9 mouse cellular contexts compared by ENCODE assay signal in the genomic region with DNA sequence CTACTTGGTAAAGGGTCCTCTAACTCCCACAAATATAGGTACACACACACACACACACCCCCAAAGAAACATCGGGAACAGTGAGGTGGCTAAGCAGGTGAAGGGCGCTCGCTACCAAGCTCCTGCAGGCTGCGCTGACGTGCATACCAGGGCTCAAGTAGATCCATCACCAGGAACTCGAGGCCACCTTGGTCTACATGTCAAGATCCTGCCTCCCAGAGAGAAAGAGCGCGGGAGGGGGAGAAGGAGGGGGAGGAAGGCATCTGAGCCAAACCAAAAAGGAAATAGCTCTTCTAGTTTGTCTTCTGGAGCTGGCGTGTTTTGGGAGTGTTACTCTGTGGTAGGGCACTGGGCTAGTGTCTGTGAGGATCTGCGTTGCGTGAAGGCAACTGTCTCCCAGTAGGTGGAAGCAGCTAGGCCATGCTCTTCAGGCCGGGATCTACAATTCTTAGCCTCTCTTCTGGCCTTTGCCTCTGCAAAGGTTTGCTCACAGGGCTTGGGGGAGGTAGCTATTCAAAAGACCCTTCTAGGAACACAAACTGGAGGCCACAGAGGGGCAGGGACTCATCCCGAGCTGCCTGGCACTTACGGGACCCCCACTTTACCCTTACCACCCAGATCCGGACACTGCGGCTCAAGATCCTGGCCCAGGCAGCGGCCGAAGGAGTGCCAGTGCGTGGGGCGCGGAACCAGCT. TPM values are rescaled to one million over a fixed set of nuclear protein-coding genes. Genes with fewer than 3 reads are reported as not detected.
A peak's percentile ranks its signal among the peaks of the same experiment; 100 is the strongest.
DNase-seq lines count a peak whose midpoint lies in the region; ATAC-seq and TF ChIP-seq lines count a peak whose summit lies in the region.
"Had no signal": no experiment of that assay in that cellular context is flagged by ENCODE, and none has a peak within 500 bp of the region (broad histone marks: within the 10 kb centered on the region; RNA-seq: fewer than 3 reads in every experiment).

No protein-coding gene starts in this region.

- TF ChIP-seq EP300 in liver, embryonic 14.5 days (IDR thresholded peaks at IDR 0.05; ENCODE audit: low read depth): no peak

- H3K4me1 ChIP-seq in heart, embryonic 15.5 days (replicated peaks): peaks cover 22% of the 10 kb centered on the region
- peaks cover 84% of the 10 kb centered on the region for H3K4me1 ChIP-seq in E14TG2a.4 (replicated peaks; ENCODE audit: low read depth, low read length)
- H3K4me1 ChIP-seq in embryonic facial prominence, embryonic 13.5 days: peaks cover 20% of the 10 kb centered on the region
- no peaks in the 10 kb centered on the region for H3K4me1 ChIP-seq in liver, embryonic 14.5 days (replicated peaks; ENCODE audit: control insufficient read depth in 2 of 2, insufficient read depth in 2 of 2, low read length in 1 of 2)
- no peaks in the 10 kb centered on the region for H3K4me1 ChIP-seq in forebrain, embryonic 15.5 days

- intact Hi-C loops in heart, postnatal 10 days (cut with DNase I): loop anchor here (2.0 to 5.0 kb wide), 4 partner anchors 36 to 276 kb away; a partner anchor contains a TSS

- no peak overlapping the region for H3K27ac ChIP-seq in heart, embryonic 15.5 days
- H3K27ac ChIP-seq in embryonic facial prominence, embryonic 13.5 days: no peak overlapping the region
- no peak overlapping the region for H3K27ac ChIP-seq in liver, embryonic 14.5 days
- no peak overlapping the region for H3K27ac ChIP-seq in forebrain, embryonic 15.5 days (replicated peaks)
- H3K27ac ChIP-seq: hindbrain, postnatal 0 days had no signal

- no peaks in the 10 kb centered on the region for H3K27me3 ChIP-seq in heart, embryonic 15.5 days
- no peaks in the 10 kb centered on the region for H3K27me3 ChIP-seq in E14TG2a.4 (ENCODE audit: insufficient read depth, low read length)
- H3K27me3 ChIP-seq in embryonic facial prominence, embryonic 13.5 days: peaks cover 18% of the 10 kb centered on the region
- no peaks in the 10 kb centered on the region for H3K27me3 ChIP-seq in liver, embryonic 14.5 days (ENCODE audit: control insufficient read depth, insufficient read depth, low read length)
- peaks cover 11% of the 10 kb centered on the region for H3K27me3 ChIP-seq in forebrain, embryonic 15.5 days

- H3K9ac ChIP-seq in heart, embryonic 15.5 days: no peak overlapping the region
- H3K9ac ChIP-seq in embryonic facial prominence, embryonic 13.5 days: peak overlapping the region; percentile 32; the same call in 1 of the 2 replicates
- no peak overlapping the region for H3K9ac ChIP-seq in liver, embryonic 14.5 days (replicated peaks)
- no peak overlapping the region for H3K9ac ChIP-seq in forebrain, embryonic 15.5 days (replicated peaks)

- H3K4me3 ChIP-seq in heart, embryonic 15.5 days: peak overlapping the region; percentile 43; the same call in 1 of the 2 replicates
- peak overlapping the region; percentile 60 for H3K4me3 ChIP-seq in E14TG2a.4 (replicated peaks; ENCODE audit: low read length)
- no peak overlapping the region for H3K4me3 ChIP-seq in embryonic facial prominence, embryonic 13.5 days
- no peak overlapping the region for H3K4me3 ChIP-seq in liver, embryonic 14.5 days (ENCODE audit: insufficient read depth in 1 of 2, low read depth in 2 of 2, low read length in 2 of 2)
- no peak overlapping the region for H3K4me3 ChIP-seq in forebrain, embryonic 15.5 days

- H3K4me2 ChIP-seq in heart, embryonic 15.5 days: peak overlapping the region; percentile 72; the same call in 1 of the 2 replicates
- H3K4me2 ChIP-seq in embryonic facial prominence, embryonic 13.5 days: no peak overlapping the region; the same call in 1 of the 2 replicates
- H3K4me2 ChIP-seq in liver, embryonic 14.5 days (ENCODE audit: low read depth): no peak overlapping the region; the same call in 1 of the 2 replicates
- H3K4me2 ChIP-seq in forebrain, embryonic 15.5 days (replicated peaks): no peak overlapping the region

- no peak for TF ChIP-seq CTCF in E14TG2a.4 (conservative IDR thresholded peaks at IDR 0.05; ENCODE audit: low read length)
- 0 out of 2 replicates have a peak, but pooled peaks have one; percentile 6 for TF ChIP-seq CTCF in liver, embryonic 14.5 days (IDR thresholded peaks at IDR 0.05; ENCODE audit: low read depth)

- 75% methylated on average over 21 of the region's 21 CpGs for WGBS in heart, embryonic 15.5 days
- 86% methylated on average over 21 of the region's 21 CpGs for whole genome bisulfite sequencing in embryonic facial prominence, embryonic 13.5 days
- WGBS in liver, embryonic 14.5 days (ENCODE audit: insufficient replicate concordance): 75% methylated on average over 21 of the region's 21 CpGs
- 89% methylated on average over 21 of the region's 21 CpGs for WGBS in forebrain, embryonic 15.5 days

- H3K9me3 ChIP-seq in heart, embryonic 15.5 days (replicated peaks): no peaks in the 10 kb centered on the region
- H3K9me3 ChIP-seq in E14TG2a.4 (ENCODE audit: low read length): no peaks in the 10 kb centered on the region
- H3K9me3 ChIP-seq in embryonic facial prominence, embryonic 13.5 days: no peaks in the 10 kb centered on the region
- H3K9me3 ChIP-seq in liver, embryonic 14.5 days (ENCODE audit: control insufficient read depth, low read length): no peaks in the 10 kb centered on the region
- H3K9me3 ChIP-seq in forebrain, embryonic 15.5 days: no peaks in the 10 kb centered on the region

- DNase-seq in heart, postnatal 10 days: no peak
- DNase-seq in liver, embryonic 14.5 days (ENCODE audit: low read depth in 3 of 3, low spot score in 3 of 3): no peak

- ATAC-seq in heart, embryonic 15.5 days (replicated peaks; ENCODE audit: insufficient number of reproducible peaks, insufficient read depth, low FRiP score, low read depth): no peak
- ATAC-seq in embryonic facial prominence, embryonic 13.5 days (ENCODE audit: insufficient number of reproducible peaks, insufficient read depth, low FRiP score, low TSS enrichment, low read depth): no peak
- ATAC-seq in liver, embryonic 14.5 days (ENCODE audit: insufficient read depth): no peak
- ATAC-seq in erythroblast, adult 5-6 weeks (replicated peaks; ENCODE audit: low FRiP score, poor library complexity, severe bottlenecking): no peak
- ATAC-seq in forebrain, embryonic 15.5 days (replicated peaks): no peak

- peaks cover 22% of the 10 kb centered on the region for H3K36me3 ChIP-seq in heart, embryonic 15.5 days
- H3K36me3 ChIP-seq in E14TG2a.4 (ENCODE audit: insufficient read depth, low read length): peaks cover 40% of the 10 kb centered on the region
- peaks cover 38% of the 10 kb centered on the region for H3K36me3 ChIP-seq in embryonic facial prominence, embryonic 13.5 days
- no peaks in the 10 kb centered on the region for H3K36me3 ChIP-seq in liver, embryonic 14.5 days (replicated peaks; ENCODE audit: control insufficient read depth, insufficient read depth, low read depth)
- 0 out of 2 replicates have a peak, but pooled peaks cover 4% of the 10 kb centered on the region for H3K36me3 ChIP-seq in forebrain, embryonic 15.5 days

RNA-seq across cellular contexts. Expression of a gene that starts 1.5 kb away (rescaled TPM):
- 6.3 and 7.1 TPM in 2 replicates for polyA plus RNA-seq in heart, embryonic 15.5 days (2015; fragmentation: Nextera tagmentation; extraction: Ambion mirVana)
- total RNA-seq in heart, postnatal 10 days (2021): 1 to 10 TPM; 2.6 to 3.5 TPM
- 2.2 and 4.4 TPM in 2 replicates for polyA plus RNA-seq in embryonic facial prominence, embryonic 13.5 days (2015; fragmentation: Nextera tagmentation; extraction: Ambion mirVana)
- 0.39 and 1.3 TPM in 2 replicates for polyA plus RNA-seq in liver, embryonic 14.5 days (2012; rRNA removed)
- polyA plus RNA-seq in liver, embryonic 14.5 days (2014; fragmentation: Nextera tagmentation; extraction: Ambion mirVana): 2.6 and 4.8 TPM in 2 replicates
- not detected in 2 replicates for total RNA-seq in erythroblast, adult 5-6 weeks (2015; ENCODE audit: low replicate concordance)
- 2.5 TPM in 1 of 2 replicates, not detected in the other for total RNA-seq in erythroblast, adult 5-6 weeks (2017; ENCODE audit: low replicate concordance)
- polyA plus RNA-seq in forebrain, embryonic 15.5 days (2015; fragmentation: Nextera tagmentation; extraction: Ambion mirVana): 0.95 TPM in 1 of 2 replicates, not detected in the other
- total RNA-seq: hindbrain, postnatal 0 days; left cerebral cortex, postnatal 14 days had no signal

RNA-seq across cellular contexts. Expression of a gene that starts 8.6 kb away (rescaled TPM):
- 98.2 and 107 TPM in 2 replicates for polyA plus RNA-seq in heart, embryonic 15.5 days (2015; fragmentation: Nextera tagmentation; extraction: Ambion mirVana)
- total RNA-seq in heart, postnatal 10 days (2021): 10 to 100 TPM; 72.9 to 75.1 TPM
- 110 and 111 TPM in 2 replicates for polyA plus RNA-seq in embryonic facial prominence, embryonic 13.5 days (2015; fragmentation: Nextera tagmentation; extraction: Ambion mirVana)
- polyA plus RNA-seq in liver, embryonic 14.5 days (2012; rRNA removed): 24.4 and 29.4 TPM in 2 replicates
- 41.6 and 44.5 TPM in 2 replicates for polyA plus RNA-seq in liver, embryonic 14.5 days (2014; fragmentation: Nextera tagmentation; extraction: Ambion mirVana)
- total RNA-seq in erythroblast, adult 5-6 weeks (2015; ENCODE audit: low replicate concordance): 8.5 and 11.5 TPM in 2 replicates
- total RNA-seq in erythroblast, adult 5-6 weeks (2017; ENCODE audit: low replicate concordance): 7.0 and 7.2 TPM in 2 replicates
- polyA plus RNA-seq in forebrain, embryonic 15.5 days (2015; fragmentation: Nextera tagmentation; extraction: Ambion mirVana): 76.2 and 78.7 TPM in 2 replicates

RNA-seq across cellular contexts. Expression of a gene that starts 14.5 kb away (rescaled TPM):
- 1.4 and 2.0 TPM in 2 replicates for polyA plus RNA-seq in heart, embryonic 15.5 days (2015; fragmentation: Nextera tagmentation; extraction: Ambion mirVana)
- 1 to 10 TPM; 4.2 to 5.8 TPM for total RNA-seq in heart, postnatal 10 days (2021)
- polyA plus RNA-seq in embryonic facial prominence, embryonic 13.5 days (2015; fragmentation: Nextera tagmentation; extraction: Ambion mirVana): 1.4 and 1.8 TPM in 2 replicates
- polyA plus RNA-seq in liver, embryonic 14.5 days (2012; rRNA removed): 2.4 TPM in 2 replicates
- polyA plus RNA-seq in liver, embryonic 14.5 days (2014; fragmentation: Nextera tagmentation; extraction: Ambion mirVana): 0.55 and 0.82 TPM in 2 replicates
- 0.38 and 1.7 TPM in 2 replicates for total RNA-seq in erythroblast, adult 5-6 weeks (2015; ENCODE audit: low replicate concordance)
- total RNA-seq in erythroblast, adult 5-6 weeks (2017; ENCODE audit: low replicate concordance): 2.9 and 4.2 TPM in 2 replicates
- 0.28 and 0.83 TPM in 2 replicates for polyA plus RNA-seq in forebrain, embryonic 15.5 days (2015; fragmentation: Nextera tagmentation; extraction: Ambion mirVana)

RNA-seq across cellular contexts. Expression of a gene that starts 32.9 kb away (rescaled TPM):
- 0.25 and 0.84 TPM in 2 replicates for polyA plus RNA-seq in heart, embryonic 15.5 days (2015; fragmentation: Nextera tagmentation; extraction: Ambion mirVana)
- under 1 TPM; 0.45 to 0.67 TPM for total RNA-seq in heart, postnatal 10 days (2021)
- polyA plus RNA-seq in embryonic facial prominence, embryonic 13.5 days (2015; fragmentation: Nextera tagmentation; extraction: Ambion mirVana): 0.72 and 0.74 TPM in 2 replicates
- 0.32 and 0.45 TPM in 2 replicates for polyA plus RNA-seq in liver, embryonic 14.5 days (2012; rRNA removed)
- 0.11 TPM in 1 of 2 replicates, not detected in the other for polyA plus RNA-seq in liver, embryonic 14.5 days (2014; fragmentation: Nextera tagmentation; extraction: Ambion mirVana)
- total RNA-seq in erythroblast, adult 5-6 weeks (2015; ENCODE audit: low replicate concordance): not detected in 2 replicates
- 0.70 TPM in 1 of 2 replicates, not detected in the other for total RNA-seq in erythroblast, adult 5-6 weeks (2017; ENCODE audit: low replicate concordance)
- 1.8 and 2.1 TPM in 2 replicates for polyA plus RNA-seq in forebrain, embryonic 15.5 days (2015; fragmentation: Nextera tagmentation; extraction: Ambion mirVana)

RNA-seq across cellular contexts. Expression of a gene that starts 34.9 kb away (rescaled TPM):
- polyA plus RNA-seq in heart, embryonic 15.5 days (2015; fragmentation: Nextera tagmentation; extraction: Ambion mirVana): 77.9 and 125 TPM in 2 replicates
- 10 to 100 TPM; 53.3 to 62.7 TPM for total RNA-seq in heart, postnatal 10 days (2021)
- polyA plus RNA-seq in embryonic facial prominence, embryonic 13.5 days (2015; fragmentation: Nextera tagmentation; extraction: Ambion mirVana): 118 and 127 TPM in 2 replicates
- 14.6 and 15.6 TPM in 2 replicates for polyA plus RNA-seq in liver, embryonic 14.5 days (2012; rRNA removed)
- polyA plus RNA-seq in liver, embryonic 14.5 days (2014; fragmentation: Nextera tagmentation; extraction: Ambion mirVana): 22.3 and 23.6 TPM in 2 replicates
- total RNA-seq in erythroblast, adult 5-6 weeks (2015; ENCODE audit: low replicate concordance): 15.5 and 18.8 TPM in 2 replicates
- 6.8 and 7.6 TPM in 2 replicates for total RNA-seq in erythroblast, adult 5-6 weeks (2017; ENCODE audit: low replicate concordance)
- polyA plus RNA-seq in forebrain, embryonic 15.5 days (2015; fragmentation: Nextera tagmentation; extraction: Ambion mirVana): 43.8 and 48.8 TPM in 2 replicates

Comparison
In these comparisons a context has a peak if more than half of its experiments do, and no peak if none do; other contexts are left out.
1. H3K4me3 ChIP-seq: peak in heart, embryonic 15.5 days (single experiment) and E14TG2a.4 (single experiment); none in embryonic facial prominence, embryonic 13.5 days (single experiment), liver, embryonic 14.5 days (0 of 2) and forebrain, embryonic 15.5 days (single experiment).